Mouse (Mus musculus): ENCODE measurements at regions not wholly inside any gene's neighbourhood (a gene's known extent, or its start where the extent isn't known, plus 50 kb on each side); places are given as distances from the start of the nearest gene placed in this dataset.
A peak's percentile ranks its signal among the peaks of the same experiment; 100 is the strongest.
"Not testable (repeated sequence)": the region's sequence is repeated elsewhere in the genome, so short reads cannot be mapped to it uniquely, and the experiment has no call there.

GRCm38 (mm10) chr12:19125541-19125940 lies 611.2 kb downstream of the 5730507C01Rik start:
- no peak for DNase-seq (ENCODE audit: low read depth, low spot score)

GRCm38 (mm10) chr12:19175631-19176030 lies 661.3 kb downstream of the 5730507C01Rik start:
- no peak for DNase-seq (ENCODE audit: low read depth, low spot score)

GRCm38 (mm10) chr12:19192396-19192795 lies 678.1 kb downstream of the 5730507C01Rik start:
- DNase-seq (ENCODE audit: low read depth, low spot score) = no peak

GRCm38 (mm10) chr12:19193041-19193440 lies 678.7 kb downstream of the 5730507C01Rik start:
- DNase-seq (ENCODE audit: low read depth, low spot score) = not testable (repeated sequence)

- not testable (repeated sequence) for DNase-seq (ENCODE audit: low read depth, low spot score)
Measured at GRCm38 (mm10) chr12:19223996-19224395, 709.7 kb downstream of the 5730507C01Rik start.

GRCm38 (mm10) chr12:19246731-19247130 lies 707.6 kb upstream of the Gm21863 start:
- DNase-seq (ENCODE audit: low read depth, low spot score) = not testable (repeated sequence)

GRCm38 (mm10) chr12:19288271-19288890 lies 665.9 kb upstream of the Gm21863 start:
- peak; percentile 3 for DNase-seq (ENCODE audit: low read depth, low spot score)

- not testable (repeated sequence) for DNase-seq (ENCODE audit: low read depth, low spot score)
Measured at GRCm38 (mm10) chr12:19289038-19289437, 665.3 kb upstream of the Gm21863 start.

GRCm38 (mm10) chr12:19292068-19292770 lies 662.1 kb upstream of the Gm21863 start:
- DNase-seq (ENCODE audit: low read depth, low spot score) = not testable (repeated sequence)

Measured in telencephalon, adult 2 months (tissue).